Mouse (Mus musculus) cerebellum, adult 18-20 months (tissue): ENCODE results near the gene Lhx4.
A peak's percentile ranks its signal among the peaks of the same experiment; 100 is the strongest.

ENCODE experiments used
- DNase-seq, 2 experiments: peaks; one replicate each; pipeline ENCODE4 v3.0.0; 2021

Gene Lhx4

DNA sequence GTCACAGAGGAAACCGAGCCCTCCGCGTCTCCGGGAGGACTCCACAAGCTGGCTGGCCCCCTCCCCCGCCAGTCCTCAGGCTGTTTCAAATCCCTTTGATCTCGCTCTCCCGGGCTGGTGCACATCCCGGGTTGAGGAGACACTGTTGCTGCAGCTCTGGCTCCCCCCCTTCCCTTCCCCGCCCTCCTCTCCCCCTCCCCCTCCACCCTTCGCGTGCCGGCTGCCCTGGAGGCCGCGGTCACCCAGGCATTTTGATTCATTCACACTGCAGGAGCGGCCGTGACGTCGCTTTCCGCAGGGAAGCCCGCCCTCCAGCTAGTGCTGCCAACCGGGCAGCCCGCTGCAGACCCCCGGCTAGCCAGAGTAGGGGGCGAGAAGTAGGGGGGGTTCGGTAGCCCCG lies 9.5 kb downstream of the Lhx4 start:
- no peak for DNase-seq

DNA sequence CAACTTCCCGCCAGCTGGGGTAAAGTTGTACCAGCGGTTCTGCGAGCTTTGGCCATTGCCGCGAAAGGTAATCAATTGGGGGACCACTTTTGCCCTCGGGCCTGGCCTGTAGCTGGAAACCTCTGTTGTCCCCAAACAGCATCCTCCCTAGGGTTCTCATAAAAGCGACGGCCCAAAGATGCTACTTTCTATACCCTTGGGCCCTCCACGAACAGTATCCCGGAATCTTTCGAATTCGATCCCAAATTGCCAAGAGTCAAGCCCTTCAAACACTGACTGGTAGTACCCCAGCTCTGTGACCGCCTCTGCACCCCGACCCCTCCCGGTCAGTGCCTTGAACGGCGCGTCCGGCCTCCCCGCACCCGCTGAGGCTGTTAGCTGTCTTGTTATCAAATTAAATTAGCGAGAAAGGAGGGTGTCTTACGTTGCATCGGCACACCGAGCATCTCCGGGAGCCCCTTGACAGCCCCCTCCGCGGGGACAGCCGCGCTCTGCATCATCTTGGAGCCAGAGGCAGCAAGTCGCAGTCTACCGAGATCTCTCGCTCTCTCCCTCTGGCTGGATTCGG lies 10.0 kb downstream of the Lhx4 start:
- DNase-seq = peak in 1 of 2 experiments; percentile 20

DNA sequence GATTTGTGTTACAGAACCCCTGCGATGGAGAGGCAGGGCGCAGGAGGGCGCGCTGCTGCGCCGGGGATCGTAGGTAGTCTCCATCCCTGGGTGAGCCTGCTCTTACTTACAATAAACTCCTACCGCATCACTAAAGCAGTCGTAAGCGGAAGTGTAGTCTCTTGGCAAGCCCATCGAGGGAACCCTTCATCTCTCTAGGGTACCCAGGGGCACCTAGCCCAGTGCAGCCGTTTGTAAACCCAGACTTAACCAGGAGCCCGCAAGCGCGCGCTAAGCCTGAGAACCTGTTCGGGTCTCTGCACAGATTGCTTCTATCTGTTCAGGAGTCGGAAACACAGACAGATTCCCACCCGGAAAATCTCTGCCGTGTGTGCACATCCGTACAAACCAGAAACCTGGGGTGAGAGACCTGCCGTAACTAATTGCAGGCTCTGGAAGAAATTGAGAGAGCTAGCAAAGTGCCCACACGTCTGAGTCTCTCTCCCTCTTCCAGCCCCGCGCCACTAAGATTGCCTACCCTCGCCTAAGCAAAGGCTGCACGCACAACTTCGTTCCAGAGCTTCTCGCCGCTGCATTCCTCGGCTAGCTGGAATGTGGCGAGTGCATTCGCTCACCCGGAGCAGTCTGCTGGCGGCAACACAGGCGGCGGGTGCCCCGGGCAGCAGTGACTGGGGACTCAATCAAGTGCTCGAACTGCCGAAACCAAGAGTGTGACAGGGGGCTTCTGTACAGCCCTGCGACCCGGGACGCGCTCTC lies 10.7 kb downstream of the Lhx4 start:
- DNase-seq = peak in 1 of 2 experiments; percentile 17

DNA sequence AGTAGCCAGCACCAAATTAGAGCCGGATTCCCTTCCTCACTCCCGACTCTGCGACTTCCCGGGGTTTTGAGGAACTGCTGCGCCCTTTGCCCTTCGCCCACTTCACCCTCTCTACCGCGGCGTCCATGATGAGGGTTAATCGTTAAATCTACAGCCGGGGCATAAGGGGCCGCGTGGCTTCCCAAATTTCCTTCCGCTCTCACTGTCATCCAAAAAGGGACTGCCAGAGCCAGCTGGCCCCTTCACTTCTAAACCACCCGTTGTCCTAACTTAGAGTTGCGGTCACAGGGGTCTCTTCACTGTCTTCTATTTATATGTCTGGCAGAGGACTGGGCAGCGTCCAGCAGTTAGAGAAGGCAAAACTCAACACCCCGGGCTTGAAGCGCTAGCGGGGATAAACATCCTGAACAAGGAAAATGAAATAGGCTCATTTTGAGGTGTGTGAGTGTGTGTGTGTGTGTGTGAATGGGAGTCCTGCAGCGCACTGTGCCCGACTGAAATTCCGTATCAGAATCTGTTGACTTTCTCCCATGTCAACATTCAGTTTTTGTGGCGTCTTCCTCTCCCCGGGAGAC lies 13.6 kb downstream of the Lhx4 start:
- no peak for DNase-seq

DNA sequence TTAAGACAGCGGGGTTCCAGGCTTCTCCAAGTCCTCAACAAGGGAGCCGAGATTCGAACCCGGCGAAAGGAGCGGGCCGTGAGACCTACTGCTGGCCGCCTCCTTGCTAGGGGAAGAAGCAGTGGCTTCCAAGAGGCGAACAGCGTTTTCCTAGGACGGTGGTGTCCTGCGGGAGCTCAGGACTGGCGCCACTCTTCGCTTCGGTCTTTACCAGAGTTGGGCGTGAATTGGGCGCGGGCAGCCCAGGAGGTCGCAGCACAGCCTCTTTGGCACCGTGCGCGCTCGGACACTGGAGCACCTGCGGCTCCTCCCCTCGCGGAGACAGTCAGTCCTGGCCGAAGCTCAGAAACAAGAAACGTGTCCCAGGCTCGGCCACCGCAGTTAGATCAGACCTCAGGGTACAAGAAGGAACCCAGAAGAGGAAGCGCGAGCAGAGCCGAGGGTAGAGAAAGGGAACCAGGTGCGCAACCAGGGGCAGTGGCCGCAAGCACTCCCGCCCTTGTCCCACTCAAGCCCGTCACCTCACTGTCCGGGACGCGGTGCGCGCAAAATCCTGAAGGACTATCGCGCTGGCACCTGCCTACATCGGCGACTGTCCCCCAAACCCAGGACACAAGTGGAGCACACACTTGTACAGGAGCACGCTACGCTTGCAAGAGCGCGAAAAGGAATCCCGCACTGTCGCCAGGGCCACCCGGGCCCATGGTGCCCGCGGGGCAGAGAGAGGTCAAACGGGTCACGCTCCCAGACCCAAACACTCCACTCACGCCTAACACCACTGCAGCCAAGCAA lies 14.3 kb downstream of the Lhx4 start:
- peak in 1 of 2 experiments; percentile 14 for DNase-seq

DNA sequence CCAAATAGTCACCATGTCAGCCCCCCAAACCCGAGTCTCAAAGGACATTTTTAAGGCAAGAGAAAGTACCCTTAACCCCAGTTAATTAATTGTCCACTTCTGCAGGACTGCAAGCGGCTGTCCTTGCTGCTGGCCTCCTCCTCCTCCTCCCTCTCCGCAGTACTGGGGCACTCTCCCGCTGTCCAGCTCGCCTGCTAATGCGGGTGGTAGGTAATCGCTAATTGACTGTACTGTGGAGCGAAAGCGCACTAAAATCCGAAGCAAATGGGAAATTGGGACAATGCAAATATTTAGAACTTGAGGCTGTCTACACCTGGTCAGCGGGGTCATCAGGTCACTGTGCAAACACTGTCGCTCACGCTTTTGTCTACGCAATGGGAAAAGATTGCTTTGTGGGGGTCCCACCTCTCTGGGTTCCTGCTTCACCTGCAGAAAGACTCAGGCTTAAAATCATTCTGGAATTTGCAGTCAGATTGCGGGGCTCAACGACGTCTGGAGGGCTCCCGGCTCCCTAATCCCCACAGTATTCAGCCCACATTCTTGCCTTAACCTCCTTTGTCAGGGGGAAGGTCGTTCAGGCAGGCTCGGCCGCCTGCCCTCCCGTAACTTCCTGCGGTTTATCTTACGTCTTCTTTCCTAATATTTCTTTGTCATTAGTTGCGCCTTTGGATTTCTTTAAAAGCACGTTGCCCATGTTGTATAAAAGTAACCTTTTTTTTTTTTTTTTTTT lies 15.2 kb downstream of the Lhx4 start:
- no peak for DNase-seq

DNA sequence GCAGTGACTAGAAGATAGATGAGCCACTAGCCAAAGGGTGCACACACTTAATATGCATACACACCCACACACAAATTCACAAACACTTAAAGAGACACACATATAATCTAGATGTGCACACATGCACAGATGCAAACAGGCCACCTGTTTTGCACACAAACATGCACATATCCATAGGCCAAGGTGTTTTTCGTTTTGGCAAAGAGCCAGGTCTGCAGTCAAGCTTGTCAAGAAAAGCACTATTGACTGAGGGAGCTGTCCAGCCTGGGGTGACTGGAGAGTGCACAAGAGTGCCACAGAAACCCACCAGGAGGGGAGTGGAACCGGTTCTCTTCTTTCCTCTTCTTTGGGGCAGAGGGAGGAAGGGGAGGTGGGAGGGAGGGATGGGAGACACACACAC lies 20.3 kb downstream of the Lhx4 start:
- no peak for DNase-seq

DNA sequence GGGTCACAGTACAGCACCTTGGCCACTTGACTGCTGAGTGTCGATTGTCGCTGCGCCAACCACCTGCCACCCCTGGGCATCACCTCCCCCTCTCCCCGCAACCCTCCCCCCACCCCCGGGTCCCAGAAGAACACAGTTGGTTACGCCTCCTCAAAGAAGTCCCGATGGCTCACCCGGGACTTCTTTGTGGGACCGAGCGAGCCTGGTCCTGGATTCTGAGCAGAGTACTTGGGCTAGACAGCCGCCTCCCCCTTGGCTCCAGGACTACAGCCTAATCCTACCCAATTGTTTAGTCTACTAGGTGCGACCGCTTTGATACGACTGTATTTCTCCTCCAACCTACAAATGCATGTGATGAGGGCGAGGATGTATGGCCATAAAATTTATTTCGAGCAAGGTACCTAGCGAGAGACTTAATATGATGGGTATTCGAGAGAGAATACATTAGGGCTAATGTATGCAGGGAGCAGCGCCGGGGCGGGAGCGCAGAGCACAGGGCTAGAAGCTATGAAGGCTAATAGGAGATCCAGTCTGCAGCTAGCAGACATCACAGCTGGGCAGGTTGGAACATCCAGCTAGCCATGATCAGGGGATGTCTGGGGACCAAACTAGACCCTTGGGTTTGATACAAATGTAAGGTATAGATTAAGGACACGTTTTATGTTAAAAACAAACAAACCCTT lies 22.2 kb downstream of the Lhx4 start:
- DNase-seq = no peak

DNA sequence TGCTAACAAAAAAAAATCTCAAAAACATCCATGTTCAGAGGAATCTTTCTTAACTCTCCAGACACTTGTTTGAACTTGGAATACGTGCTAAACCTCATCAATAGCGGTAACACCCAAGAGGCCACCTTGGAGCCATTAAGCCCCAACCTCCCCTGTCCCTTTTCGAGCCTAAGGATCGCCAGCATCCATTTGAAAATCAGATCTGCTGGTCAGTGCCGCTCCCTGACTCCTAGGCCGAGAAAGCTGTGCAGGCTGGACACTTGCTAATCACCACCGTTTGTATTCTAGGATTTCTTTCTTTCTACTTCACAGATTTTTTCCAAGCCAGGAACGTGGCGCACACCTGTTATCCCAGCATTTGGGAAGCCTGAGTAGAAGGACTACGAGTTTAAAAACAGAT lies 23.7 kb downstream of the Lhx4 start:
- no peak for DNase-seq

DNA sequence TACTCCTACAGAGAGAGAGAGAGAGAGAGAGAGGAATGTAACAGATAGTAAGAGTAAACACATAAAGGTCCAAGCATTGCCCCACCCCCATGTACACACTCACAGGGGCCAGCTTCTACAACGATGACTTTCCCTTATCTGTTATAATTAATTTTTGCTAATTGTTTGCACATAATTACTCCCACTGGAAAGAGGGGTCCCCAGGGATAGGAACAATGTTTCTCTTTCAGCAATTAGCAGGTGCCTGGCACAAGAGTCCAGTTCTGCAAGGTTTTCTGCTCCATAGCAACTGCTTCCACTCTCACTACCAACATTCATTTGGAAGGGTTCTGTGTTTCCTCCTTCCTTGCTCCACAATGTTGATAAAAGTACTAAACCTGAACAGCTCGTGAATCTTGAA lies 25.6 kb downstream of the Lhx4 start:
- DNase-seq = no peak

DNA sequence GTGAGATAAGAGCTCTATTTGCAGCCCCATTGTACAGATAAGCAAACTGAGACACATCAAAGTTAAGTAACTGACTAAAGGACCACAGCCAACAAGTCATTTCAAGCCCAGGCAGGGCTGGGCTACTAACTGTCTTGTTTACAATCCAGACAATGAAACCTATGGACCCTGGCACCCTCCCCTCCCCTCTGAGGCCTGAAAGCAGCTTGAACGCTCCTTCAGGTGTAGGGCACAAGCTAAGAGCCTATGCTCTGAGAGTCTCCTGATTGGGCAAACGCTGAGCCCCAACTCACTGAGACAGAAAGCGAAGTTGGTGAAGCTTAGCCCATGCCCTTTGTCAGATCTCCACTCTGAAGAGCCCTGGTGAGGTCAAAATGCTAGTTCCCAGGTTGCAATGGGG lies 27.2 kb downstream of the Lhx4 start:
- DNase-seq = no peak

DNA sequence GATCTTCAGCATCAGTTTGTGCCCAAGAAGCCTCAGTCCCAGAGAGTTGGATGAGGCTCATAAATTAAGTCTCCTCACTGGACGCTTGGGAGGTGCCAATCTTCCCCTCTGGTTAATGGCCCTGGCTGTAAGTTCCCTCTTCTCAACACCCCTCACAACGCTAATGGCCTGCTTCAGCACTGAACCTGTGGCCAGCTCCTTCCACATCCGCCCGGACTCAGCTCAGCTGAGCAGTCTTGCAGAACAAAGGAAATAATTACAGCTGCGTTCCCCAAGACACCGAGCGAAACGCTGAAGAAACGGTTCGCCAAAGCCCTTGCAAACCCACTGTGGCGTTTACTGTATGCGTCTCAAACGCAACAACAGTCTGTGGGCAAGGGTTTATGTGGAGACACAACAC lies 29.3 kb downstream of the Lhx4 start:
- DNase-seq = no peak

DNA sequence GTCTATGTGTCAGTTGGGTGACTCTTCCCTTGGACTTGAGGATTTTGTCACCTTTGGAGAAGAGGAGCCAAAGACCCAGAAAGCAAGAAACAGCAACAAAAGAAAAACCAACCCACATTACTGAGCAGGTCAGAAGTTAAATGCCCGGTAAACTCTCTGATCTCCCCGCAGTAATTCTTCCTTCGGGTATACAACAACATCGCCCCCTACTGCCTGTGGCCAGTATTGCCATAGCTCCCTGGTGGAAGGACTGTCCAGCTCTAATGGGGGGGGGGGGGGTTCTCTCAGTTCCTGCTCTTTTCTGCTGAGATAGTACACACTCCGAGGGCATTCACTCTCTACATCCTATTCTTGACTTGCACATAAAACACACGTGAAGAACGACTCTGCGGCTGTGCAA lies 30.0 kb downstream of the Lhx4 start:
- DNase-seq = peak; percentile 60

DNA sequence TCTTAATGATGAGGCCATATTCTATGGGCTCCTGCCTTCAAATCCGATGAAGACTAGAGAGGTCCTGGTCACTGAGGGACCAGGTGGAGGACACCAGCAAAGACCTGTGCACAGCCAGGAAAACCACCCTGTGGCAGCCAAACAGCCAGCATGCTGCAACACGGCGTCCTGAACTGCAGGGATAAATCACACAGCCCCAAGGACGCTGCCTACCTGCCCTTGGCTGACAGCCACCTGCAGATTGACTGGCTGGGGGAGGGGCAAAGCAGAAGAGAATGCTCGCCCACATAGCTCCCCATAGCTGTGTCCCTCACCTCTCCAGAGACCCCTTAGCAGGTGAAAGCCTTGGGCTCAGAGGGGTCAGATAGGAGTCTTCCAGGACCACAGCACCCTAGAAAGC lies 31.5 kb downstream of the Lhx4 start:
- no peak for DNase-seq

DNA sequence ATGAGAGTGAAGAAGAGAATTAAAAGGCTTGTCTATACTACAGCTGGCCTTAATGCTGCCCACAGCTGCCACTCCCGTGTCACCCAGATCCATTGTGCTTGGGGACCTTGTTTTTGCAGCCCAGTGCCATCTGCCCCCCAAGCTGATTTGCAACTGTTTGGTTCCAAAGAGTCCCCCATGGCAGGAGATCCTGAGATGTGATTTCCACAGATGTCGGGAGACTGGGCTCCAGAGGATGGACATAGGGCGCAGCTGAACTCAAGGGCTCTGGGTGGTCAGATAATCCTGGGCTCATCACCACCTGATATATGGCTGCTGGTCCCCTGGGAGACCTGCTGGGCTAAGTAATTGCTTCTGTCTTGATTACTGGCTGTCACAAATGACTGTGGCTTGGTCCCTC lies 32.6 kb downstream of the Lhx4 start:
- no peak for DNase-seq

DNA sequence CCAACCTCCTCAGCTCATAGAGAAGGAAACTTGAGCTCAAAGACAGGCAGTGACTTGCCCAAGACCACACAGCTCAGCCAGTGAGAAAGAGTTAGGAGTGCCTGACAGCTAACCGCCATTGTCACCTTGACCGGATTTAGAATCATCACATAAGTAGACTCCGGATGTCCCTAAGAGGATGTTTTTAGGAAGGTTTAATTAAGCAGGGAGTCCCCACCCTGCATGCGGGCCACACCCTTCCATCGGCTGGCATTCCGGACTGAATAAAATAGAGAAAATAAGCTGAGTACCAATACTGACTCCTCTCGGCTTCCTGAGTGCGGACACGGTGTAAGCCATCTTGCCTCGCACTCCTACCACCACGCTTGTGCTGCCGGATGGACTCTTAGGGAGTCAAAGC lies 34.2 kb downstream of the Lhx4 start:
- DNase-seq = no peak

DNA sequence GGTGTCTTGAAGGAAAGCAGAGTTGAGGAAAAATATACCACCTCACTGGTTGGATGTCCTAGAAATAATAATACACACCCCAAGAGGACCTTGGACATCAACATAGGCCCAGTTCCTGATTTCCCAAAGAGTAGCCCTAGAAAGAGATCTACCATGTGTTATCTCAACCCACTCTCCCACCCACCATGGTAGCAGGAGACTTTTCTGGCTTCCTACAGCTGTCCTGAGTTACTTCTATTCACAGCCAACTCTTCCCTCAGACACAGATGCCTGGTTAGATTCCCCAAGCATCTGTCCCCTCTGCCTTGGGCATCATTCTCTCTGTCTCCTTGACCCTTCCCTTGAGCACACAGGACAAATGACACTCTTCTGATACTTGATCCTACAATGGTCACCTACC lies 36.1 kb downstream of the Lhx4 start:
- DNase-seq = no peak

DNA sequence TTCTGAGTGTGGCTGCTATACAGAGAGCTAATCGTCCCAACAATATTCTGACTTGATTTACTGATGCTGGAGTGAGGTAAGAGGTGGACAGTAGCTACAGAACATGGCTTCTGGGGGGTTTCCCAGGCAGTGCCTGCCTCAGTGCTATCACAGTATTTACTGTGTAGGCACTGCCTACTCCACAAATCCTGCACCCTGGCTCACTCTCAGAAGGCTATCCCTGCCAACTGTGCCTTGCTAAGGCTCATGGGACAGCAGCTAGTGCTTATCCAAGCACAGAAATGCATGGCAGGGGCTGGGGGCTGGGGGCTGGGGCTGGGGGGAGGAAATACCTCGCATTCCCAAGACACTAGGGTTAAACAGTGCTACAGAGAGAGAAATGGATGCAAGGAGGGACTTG lies 38.2 kb downstream of the Lhx4 start:
- no peak for DNase-seq

DNA sequence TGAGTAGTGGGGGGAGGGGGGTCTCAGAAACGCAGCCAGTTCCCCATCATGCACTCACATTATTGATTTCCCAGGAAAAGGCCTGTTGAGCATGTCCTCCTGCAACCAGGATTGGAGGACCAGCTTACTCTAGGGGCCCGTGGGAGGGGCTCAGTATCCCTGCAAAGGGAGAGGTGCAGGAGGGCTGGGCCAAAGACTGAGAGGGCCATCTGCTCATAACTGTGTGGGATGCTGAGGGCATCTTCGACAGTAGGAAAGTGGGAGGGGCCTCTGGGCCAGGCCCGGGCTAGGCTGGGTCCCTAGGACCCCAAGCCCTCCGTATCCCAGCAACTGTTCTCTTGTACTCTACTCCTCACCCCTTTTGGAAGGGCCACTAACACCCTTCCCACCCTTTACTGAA lies 47.3 kb downstream of the Lhx4 start:
- DNase-seq = no peak

DNA sequence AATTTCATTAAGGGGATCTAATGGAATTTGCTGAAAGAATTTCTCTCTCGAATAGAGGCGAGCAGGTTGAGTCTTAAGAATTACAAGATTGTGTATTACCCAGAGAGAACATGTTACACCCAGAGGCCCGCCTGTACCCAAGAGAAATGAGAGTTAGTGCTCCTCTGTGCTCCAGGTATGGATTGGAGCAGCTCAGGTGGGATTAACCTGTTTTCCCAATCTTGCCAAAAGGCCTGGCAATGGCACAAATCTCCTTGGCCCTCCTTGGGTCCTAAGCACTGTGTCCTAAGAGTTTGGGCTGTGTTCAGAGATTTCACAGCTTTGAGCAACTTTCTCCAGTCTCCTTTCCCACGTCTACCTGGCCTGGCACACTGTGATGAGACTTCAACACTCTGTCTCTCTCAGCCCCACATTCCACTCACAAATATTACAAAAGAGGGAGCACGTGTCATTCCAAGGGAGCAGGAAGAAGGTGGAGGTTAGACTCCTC lies 48.2 kb downstream of the Lhx4 start:
- DNase-seq = no peak

DNA sequence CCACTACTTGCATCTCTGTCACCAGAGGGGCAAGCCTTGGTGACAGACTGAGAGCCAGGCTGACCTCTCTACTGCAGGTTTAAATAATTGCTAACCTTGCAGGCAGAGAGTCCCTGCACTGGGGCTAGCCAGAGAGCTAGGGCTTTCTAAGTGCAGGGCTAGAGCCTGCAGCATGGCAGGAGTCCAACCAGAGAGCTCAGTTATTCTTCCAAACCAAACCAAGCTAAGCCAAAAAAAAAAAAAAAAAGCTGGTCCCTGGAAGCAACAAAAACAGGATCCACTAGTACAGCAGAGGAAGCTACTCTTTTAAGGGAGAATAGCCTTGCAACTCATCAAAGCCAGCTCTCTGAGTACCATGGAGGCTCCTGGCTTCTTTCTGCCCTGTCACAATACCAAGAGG lies 50.6 kb downstream of the Lhx4 start:
- no peak for DNase-seq
